In the genomic region with DNA sequence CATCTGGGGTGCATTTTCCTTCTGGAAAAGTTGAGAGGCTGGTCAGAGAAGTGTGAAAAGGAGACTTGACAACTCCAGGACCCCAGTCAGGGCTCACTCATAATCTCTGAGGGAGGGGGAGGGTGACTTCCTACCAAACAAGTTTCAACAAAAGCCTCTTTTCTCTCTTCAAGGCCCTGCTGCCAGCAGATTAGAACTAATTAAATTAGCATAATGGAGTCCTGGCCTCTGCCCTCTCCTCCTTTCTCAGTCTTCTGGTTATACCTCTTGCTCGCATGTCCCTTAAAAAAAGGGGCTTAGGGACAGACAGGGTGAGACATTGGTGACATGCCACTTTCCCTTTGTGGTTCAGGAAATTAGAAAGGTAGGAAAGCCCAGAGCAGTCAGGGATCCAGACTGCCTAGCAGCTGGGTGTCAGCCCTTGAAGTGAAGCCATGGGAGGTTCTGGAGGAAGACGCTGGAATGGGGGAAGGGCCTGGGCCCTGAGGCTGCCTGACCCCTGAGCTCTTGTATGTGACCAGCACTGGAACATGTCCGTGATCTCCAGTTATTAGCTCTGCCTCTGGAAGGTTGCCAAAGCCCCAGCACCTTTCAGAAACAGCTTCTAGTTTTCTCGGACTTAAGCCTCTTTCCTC, we compare ENCODE assay signal across 8 mouse cellular contexts. TPM values are rescaled to one million over a fixed set of nuclear protein-coding genes. Genes with fewer than 3 reads are reported as not detected.
DNase-seq lines count a peak whose midpoint lies in the region; ATAC-seq and TF ChIP-seq lines count a peak whose summit lies in the region.

No protein-coding gene starts in this region.

- no peaks in the 10 kb centered on the region for H3K9me3 ChIP-seq in forebrain, embryonic 12.5 days

- 0 out of 2 replicates have a peak overlapping the region, but pooled peaks have one; percentile 30 for H3K27ac ChIP-seq in kidney, adult 2 months (ENCODE audit: insufficient read depth, low read depth, low read length)
- H3K27ac ChIP-seq in cortical plate, adult 2 months (ENCODE audit: insufficient read depth, low read length), result 0 out of 2 replicates have a peak overlapping the region, but pooled peaks have one; percentile 8
- peak overlapping the region; percentile 47 for H3K27ac ChIP-seq in forebrain, embryonic 12.5 days

- H3K4me3 ChIP-seq in kidney, adult 2 months (ENCODE audit: insufficient read depth, low read depth, low read length), result no peak overlapping the region
- H3K4me3 ChIP-seq in cortical plate, adult 2 months (ENCODE audit: insufficient read depth, low read length), result no peak overlapping the region
- no peak overlapping the region for H3K4me3 ChIP-seq in forebrain, embryonic 12.5 days (replicated peaks)

- 25% methylated on average over 4 of the region's 4 CpGs for WGBS in kidney, adult 2 months
- 4% methylated on average over 4 of the region's 4 CpGs for WGBS in forebrain, embryonic 12.5 days

- no peaks in the 10 kb centered on the region for H3K4me1 ChIP-seq in kidney, adult 2 months (ENCODE audit: control insufficient read depth, insufficient read depth, low read length)
- peaks cover 3% of the 10 kb centered on the region; the same call in 1 of the 2 replicates for H3K4me1 ChIP-seq in cortical plate, adult 2 months (ENCODE audit: control insufficient read depth, insufficient read depth, low read length)
- peaks cover 49% of the 10 kb centered on the region for H3K4me1 ChIP-seq in forebrain, embryonic 12.5 days

- H3K27me3 ChIP-seq in kidney, adult 2 months (replicated peaks; ENCODE audit: control insufficient read depth, insufficient read depth, low read length), result no peaks in the 10 kb centered on the region
- H3K27me3 ChIP-seq in forebrain, embryonic 12.5 days, result peaks cover 30% of the 10 kb centered on the region

- H3K9ac ChIP-seq in forebrain, embryonic 12.5 days, result no peak overlapping the region; the same call in 1 of the 2 replicates

- H3K36me3 ChIP-seq in kidney, adult 2 months (ENCODE audit: control insufficient read depth, insufficient read depth, low read length), result no peaks in the 10 kb centered on the region
- H3K36me3 ChIP-seq in forebrain, embryonic 12.5 days (replicated peaks), result peaks cover under 1% of the 10 kb centered on the region

- TF ChIP-seq CTCF in kidney, adult 2 months (conservative IDR thresholded peaks at IDR 0.05; ENCODE audit: insufficient read depth, insufficient read length, low read depth, low read length), result no peak
- no peak for TF ChIP-seq CTCF in cortical plate, adult 2 months (IDR thresholded peaks at IDR 0.05; ENCODE audit: extremely low read depth, insufficient read depth, low read length)

- H3K4me2 ChIP-seq in forebrain, embryonic 12.5 days, result peak overlapping the region; percentile 15; the same call in 1 of the 2 replicates

- no peak for DNase-seq in kidney, adult 2 months
- no peak for DNase-seq in kidney, adult 18-20 months
- peak; percentile 39 for DNase-seq in lung, postnatal 10 days
- DNase-seq in cerebellum, adult 8-10 months, result no peak
- no peak for DNase-seq in layer of hippocampus, adult 11-12 months (ENCODE audit: low spot score)
- DNase-seq in gastrocnemius, postnatal 4 days (ENCODE audit: low spot score in 2 of 2), result no peak

- TF ChIP-seq POLR2A in kidney, adult 2 months (IDR thresholded peaks at IDR 0.05; ENCODE audit: low read depth, low read length), result no peak
- TF ChIP-seq POLR2A in cortical plate, adult 2 months (IDR thresholded peaks at IDR 0.05; ENCODE audit: extremely low read depth, insufficient read depth, low read length), result no peak

- peak; percentile 61 for ATAC-seq in forebrain, embryonic 12.5 days (ENCODE audit: low FRiP score)

RNA-seq across cellular contexts. Expression of gene St6gal1, which starts 34.4 kb away (rescaled TPM):
- polyA plus RNA-seq in kidney, adult 2 months (2012; rRNA removed), result 9.1 and 10.1 TPM in 2 replicates
- polyA plus RNA-seq in cortical plate, adult 2 months (2012; rRNA removed), result 13.3 and 13.5 TPM in 2 replicates
- 34.6 and 36.2 TPM in 2 replicates for polyA plus RNA-seq in forebrain, embryonic 12.5 days (2016; fragmentation: Nextera tagmentation; extraction: Ambion mirVana)
- 10 to 100 TPM; 13.9 to 16.4 TPM for total RNA-seq in gastrocnemius, postnatal 4 days (2021)
